Mouse (Mus musculus) kidney, embryonic 16.5 days (tissue): Measurements from ENCODE around the gene Olig3. TPM values are rescaled to one million over a fixed set of nuclear protein-coding genes. Genes with fewer than 3 reads are reported as not detected.

Experiments used
- ATAC-seq: fragments of 200-750 bp; cut with Nextera tagmentation; 2 replicates; pipeline ENCODE4 v1.8.0; 2017; ENCODE audit warnings: moderate TSS enrichment; ENCODE audit not compliant: low FRiP score, low TSS enrichment
- H3K27ac ChIP-seq: fragments of 300-500 bp; sonication (generic); 2 replicates; pipeline ENCODE4 v1.5.1; 2014; ENCODE audit warnings: low read length
- H3K27me3 ChIP-seq: fragments of 300-500 bp; sonication (generic); 2 replicates; pipeline ENCODE4 v1.6.1; 2014; ENCODE audit warnings: low read length, control low read depth, mixed read lengths; ENCODE audit not compliant: insufficient read depth
- H3K36me3 ChIP-seq: fragments of 300-500 bp; sonication (generic); 2 replicates; pipeline ENCODE4 v1.6.1; 2014; ENCODE audit warnings: low read length, control low read depth, mixed read lengths; ENCODE audit not compliant: insufficient read depth
- H3K4me1 ChIP-seq: fragments of 300-500 bp; sonication (generic); 2 replicates; pipeline ENCODE4 v1.6.1; 2014; ENCODE audit warnings: low read length, control low read depth, mixed read lengths; ENCODE audit not compliant: insufficient read depth
- H3K4me2 ChIP-seq: fragments of 300-500 bp; sonication (generic); replicated peaks from 2 replicates; pipeline ENCODE4 v1.6.1; 2014; ENCODE audit warnings: low read depth, low read length
- H3K4me3 ChIP-seq: fragments of 300-500 bp; sonication (generic); 2 replicates; pipeline ENCODE4 v1.5.1; 2014; ENCODE audit warnings: mild to moderate bottlenecking, low read length
- H3K9ac ChIP-seq: fragments of 300-500 bp; sonication (generic); replicated peaks from 2 replicates; pipeline ENCODE4 v1.6.1; 2014; ENCODE audit warnings: low read length
- H3K9me3 ChIP-seq: fragments of 300-500 bp; sonication (generic); 2 replicates; pipeline ENCODE4 v1.6.1; 2016; ENCODE audit warnings: low read length, control low read depth
- WGBS: fragments of 180-500 bp; shearing (Covaris S2); extraction: QIAGEN DNeasy Blood & Tissue Kit; methylation state at CpG from one replicate; pipeline ENCODE4 v1.1.7; 2014; 5-methylcytosine and 5-hydroxymethylcytosine counted together
- polyA plus RNA-seq: library from polyadenylated mRNA; unstranded; fragments of >200 nt; fragmentation: Nextera tagmentation; extraction: Ambion mirVana; gene quantifications from 2 replicates; pipeline ENCODE4 v1.2.1, GENCODE M21; 2015

Gene Olig3
- polyA plus RNA-seq, 1 experiment from 2014 or later, result not detected

DNA sequence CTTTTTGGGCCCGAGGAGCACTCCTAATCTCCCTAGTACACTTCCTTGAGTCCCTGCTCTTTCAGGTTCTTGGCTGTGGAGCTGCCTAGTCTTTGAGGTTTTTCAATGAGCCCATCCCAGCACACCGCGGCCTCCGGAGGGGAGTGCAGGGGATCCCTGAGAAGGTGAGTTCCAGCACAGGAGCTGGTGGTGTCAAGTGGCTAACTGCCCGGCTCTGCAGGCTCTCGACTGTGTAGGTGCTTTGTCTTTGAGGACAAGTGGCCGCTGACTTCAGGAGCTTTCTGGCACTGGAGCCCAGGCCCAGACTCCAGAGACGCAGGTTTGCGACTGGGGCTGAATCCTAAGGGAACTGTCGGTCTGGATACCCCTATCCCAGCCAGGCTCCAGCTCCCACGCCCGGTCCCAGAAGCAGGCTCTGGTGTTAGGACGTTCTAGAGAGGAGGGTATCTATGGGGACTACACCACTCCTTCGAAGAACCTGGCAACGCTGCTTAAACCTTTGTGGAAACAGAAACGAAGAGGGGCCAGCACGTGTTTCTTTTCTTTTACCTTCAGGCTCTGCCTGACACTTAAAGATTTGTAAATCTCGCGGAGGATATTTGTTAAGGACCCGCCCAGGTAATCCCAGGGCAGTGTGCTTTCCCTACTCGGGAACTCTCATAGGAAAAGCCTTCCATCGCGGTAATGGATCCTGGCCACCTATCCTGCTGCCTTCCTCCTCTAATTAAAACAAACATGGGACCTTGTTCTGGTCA is 5.4 kb downstream of the Olig3 start:
- Histone ChIP-seq H3K27me3 (peaks cover 88% of the 10 kb centered on the region), H3K27ac (no peak overlapping the region), H3K4me3 (no peak overlapping the region), H3K9me3 (no peaks in the 10 kb centered on the region), H3K4me2 (no peak overlapping the region), H3K9ac (no peak overlapping the region), H3K36me3 (no peaks in the 10 kb centered on the region), H3K4me1 (peaks cover 7% of the 10 kb centered on the region)
- under 1% methylated on average over 23 of the region's 23 CpGs for WGBS
- no peak for ATAC-seq

DNA sequence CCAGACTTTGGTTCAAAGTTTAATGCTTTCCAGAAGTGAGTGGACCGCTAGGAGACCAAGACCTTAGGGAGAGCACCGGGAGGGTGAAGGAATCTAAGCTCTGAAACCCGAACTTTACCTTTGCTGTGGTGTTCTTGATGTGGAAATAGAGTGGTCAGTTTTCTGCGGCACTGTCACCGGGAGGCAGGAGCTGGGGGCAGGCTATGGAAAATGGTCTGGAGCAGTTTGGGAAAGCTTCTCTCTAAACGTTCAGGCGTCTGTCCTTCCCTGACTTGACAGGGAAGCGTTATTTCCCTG is 5.9 kb downstream of the Olig3 start:
- Histone ChIP-seq H3K4me1 (peaks cover 6% of the 10 kb centered on the region), H3K4me2 (no peak overlapping the region), H3K4me3 (no peak overlapping the region), H3K27ac (no peak overlapping the region), H3K36me3 (no peaks in the 10 kb centered on the region), H3K9ac (no peak overlapping the region), H3K27me3 (peaks cover 86% of the 10 kb centered on the region), H3K9me3 (no peaks in the 10 kb centered on the region)
- 1% methylated on average over 8 of the region's 8 CpGs for WGBS
- ATAC-seq, result no peak

DNA sequence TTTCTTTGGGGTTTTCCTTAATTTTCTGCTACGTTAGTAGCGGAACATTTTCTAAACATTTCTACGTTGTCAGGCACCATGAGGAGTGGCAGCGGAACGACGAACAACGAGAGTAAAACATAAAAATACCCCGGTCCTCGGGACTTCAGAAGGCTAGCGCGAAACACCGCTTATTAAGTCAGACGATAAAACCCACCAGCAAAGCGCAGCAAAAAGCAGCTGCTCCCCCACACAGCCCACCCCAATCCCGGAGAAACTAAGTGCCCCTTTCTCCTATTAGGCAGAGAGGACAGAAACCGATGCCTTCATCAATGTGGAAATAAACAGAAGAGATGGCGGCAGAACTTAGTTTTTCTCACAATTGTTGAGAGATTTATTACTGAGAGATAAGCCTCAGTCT is 6.5 kb downstream of the Olig3 start:
- H3K4me3 ChIP-seq, result peak overlapping the region; percentile 24
- H3K27me3 ChIP-seq, result peaks cover 80% of the 10 kb centered on the region
- H3K9ac ChIP-seq, result no peak overlapping the region
- under 1% methylated on average over 17 of the region's 17 CpGs for WGBS
- peaks cover 3% of the 10 kb centered on the region; the same call in 1 of the 2 replicates for H3K4me1 ChIP-seq
- no peak for ATAC-seq
- no peak overlapping the region for H3K27ac ChIP-seq
- no peaks in the 10 kb centered on the region for H3K9me3 ChIP-seq
- no peaks in the 10 kb centered on the region for H3K36me3 ChIP-seq
- H3K4me2 ChIP-seq, result peak overlapping the region; percentile 45

DNA sequence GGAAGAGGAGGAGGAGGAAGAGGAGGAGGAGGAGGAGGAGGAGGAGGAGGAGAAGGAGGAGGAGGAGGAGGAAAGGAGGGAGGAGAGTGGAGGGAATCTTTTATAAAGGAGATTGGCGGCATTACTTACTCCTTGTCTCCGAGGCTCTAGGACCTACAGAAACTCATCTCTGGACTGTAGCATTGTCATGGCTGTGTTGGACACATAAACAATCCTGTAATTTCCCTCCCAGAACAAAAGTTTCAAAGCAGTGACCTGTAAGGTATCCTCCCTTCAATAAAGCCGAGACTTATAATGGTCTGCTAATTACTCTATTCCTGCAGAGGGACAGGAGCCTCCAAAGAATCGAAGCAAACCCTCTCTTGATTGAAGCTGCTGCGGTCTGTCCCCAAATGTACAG is 7.0 kb downstream of the Olig3 start:
- H3K4me1 ChIP-seq, result peaks cover 3% of the 10 kb centered on the region; the same call in 1 of the 2 replicates
- no peak overlapping the region for H3K4me2 ChIP-seq
- H3K9me3 ChIP-seq, result no peaks in the 10 kb centered on the region
- H3K27me3 ChIP-seq, result peaks cover 75% of the 10 kb centered on the region
- no peaks in the 10 kb centered on the region for H3K36me3 ChIP-seq
- H3K27ac ChIP-seq, result no peak overlapping the region
- H3K4me3 ChIP-seq, result no peak overlapping the region
- 3% methylated on average over 5 of the region's 5 CpGs for WGBS
- no peak overlapping the region for H3K9ac ChIP-seq
- ATAC-seq, result no peak

DNA sequence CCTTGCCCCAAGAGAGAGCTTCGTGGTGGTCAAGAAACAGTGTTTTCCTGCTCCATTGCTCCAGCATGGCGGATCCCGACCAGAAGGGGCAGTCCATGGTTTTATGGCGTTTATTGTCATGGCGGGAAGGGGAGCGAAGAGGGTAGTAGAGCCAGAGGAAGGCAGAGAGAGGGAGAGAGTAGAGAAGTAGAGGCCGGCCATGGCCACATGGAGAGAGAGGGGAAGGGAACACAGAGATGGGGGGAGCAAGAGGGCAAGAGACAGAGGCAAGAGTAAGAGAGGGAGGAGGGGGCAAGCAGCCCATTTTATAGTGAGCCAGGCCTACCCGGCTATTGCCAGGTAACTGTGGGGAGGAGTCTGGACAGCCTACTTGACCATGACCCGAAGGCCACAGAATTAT is 12.8 kb downstream of the Olig3 start:
- Histone ChIP-seq H3K36me3 (no peaks in the 10 kb centered on the region), H3K9ac (no peak overlapping the region), H3K27ac (no peak overlapping the region), H3K4me3 (no peak overlapping the region), H3K4me1 (no peaks in the 10 kb centered on the region), H3K9me3 (no peaks in the 10 kb centered on the region), H3K27me3 (peaks cover 25% of the 10 kb centered on the region), H3K4me2 (no peak overlapping the region)
- 81% methylated on average over 9 of the region's 9 CpGs for WGBS
- no peak for ATAC-seq

DNA sequence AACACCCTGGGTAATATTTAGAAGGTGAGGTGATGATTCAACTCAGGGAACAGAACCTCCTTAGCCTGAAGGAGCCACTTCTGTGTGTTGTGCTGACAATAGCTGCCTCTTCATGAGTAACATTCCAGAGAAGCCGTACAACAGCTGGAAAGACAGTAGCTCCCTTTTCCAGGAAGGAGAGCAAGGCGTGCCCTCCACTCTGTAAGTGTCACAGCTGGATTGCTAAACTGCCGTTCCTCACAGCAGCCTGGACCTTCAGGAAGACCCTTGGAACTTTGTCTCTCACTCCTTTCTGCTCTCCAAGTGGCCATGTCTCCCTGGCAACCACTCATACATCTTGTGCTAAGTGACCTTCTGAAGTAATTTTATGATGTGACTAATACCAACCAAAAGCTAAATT is 13.8 kb downstream of the Olig3 start:
- WGBS, result 48% methylated on average over 3 of the region's 3 CpGs
- Histone ChIP-seq H3K9ac (no peak overlapping the region), H3K4me3 (no peak overlapping the region), H3K4me2 (no peak overlapping the region), H3K27ac (no peak overlapping the region), H3K36me3 (no peaks in the 10 kb centered on the region), H3K4me1 (no peaks in the 10 kb centered on the region), H3K9me3 (no peaks in the 10 kb centered on the region), H3K27me3 (peaks cover 15% of the 10 kb centered on the region)
- no peak for ATAC-seq

DNA sequence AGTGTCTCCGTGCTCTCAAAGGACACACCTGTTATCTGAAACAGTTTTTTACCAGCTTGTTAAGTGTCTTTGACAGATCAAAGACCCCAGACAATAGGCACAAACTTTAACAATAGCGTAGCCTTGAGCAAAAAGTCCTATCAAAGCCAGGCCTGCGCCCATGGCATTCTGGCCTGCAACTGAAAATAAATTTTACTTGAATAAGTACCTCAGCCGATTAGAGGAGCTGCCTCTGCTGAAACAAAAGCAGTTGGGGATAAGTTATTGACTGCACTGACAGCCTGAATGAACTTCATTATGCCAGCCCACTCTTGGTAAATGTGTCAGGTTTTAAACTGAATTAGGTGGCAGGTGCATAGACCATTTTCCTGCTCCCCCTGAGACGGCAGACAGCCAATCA is 15.9 kb downstream of the Olig3 start:
- 58% methylated on average over 5 of the region's 5 CpGs for WGBS
- no peak overlapping the region for H3K9ac ChIP-seq
- no peaks in the 10 kb centered on the region for H3K27me3 ChIP-seq
- H3K9me3 ChIP-seq, result no peaks in the 10 kb centered on the region
- H3K4me3 ChIP-seq, result no peak overlapping the region
- ATAC-seq, result no peak
- H3K4me1 ChIP-seq, result no peaks in the 10 kb centered on the region
- H3K27ac ChIP-seq, result no peak overlapping the region
- no peak overlapping the region for H3K4me2 ChIP-seq
- no peaks in the 10 kb centered on the region for H3K36me3 ChIP-seq

DNA sequence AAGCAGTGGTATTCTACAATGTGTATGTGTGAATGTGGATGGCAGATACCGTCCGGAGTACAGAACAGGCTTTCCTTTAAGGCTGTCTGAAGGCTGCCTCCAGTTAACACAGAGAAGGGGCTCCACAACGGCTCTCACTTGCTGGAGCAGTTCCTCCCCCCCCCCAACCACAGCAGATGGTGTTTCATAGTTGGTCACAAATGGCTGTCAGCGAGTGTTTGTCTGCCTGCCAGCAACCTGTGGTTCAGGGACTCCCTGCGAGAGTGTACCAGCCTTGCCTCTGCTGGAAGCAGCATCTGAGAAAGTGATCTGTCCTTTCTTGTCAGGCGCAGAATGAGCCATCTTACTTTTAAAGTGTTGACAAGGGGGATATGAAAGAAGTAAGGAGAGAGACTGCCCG is 17.5 kb downstream of the Olig3 start:
- no peak overlapping the region for H3K4me3 ChIP-seq
- 50% methylated on average over 7 of the region's 7 CpGs for WGBS

DNA sequence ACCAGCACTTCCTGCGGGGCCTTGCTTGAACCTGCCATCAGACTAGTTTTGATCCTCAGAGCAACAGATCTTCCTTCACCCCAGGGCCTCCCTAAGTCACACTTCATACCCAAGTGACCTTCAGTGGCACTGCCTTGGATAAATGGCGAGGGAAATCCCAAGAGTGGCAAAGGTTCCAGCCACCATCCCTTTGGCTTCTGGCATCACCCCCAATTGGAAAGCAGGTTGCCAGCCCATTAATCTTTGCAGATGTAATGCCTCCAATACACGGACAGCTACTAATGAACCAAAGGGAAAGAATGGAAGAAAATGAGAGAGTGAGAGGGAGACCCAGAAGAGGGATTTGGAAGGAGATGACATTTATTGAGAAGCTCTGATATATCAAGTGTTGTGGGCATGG is 18.0 kb downstream of the Olig3 start:
- Histone ChIP-seq H3K4me2 (no peak overlapping the region), H3K9me3 (peaks cover 5% of the 10 kb centered on the region), H3K4me1 (no peaks in the 10 kb centered on the region), H3K9ac (no peak overlapping the region), H3K36me3 (no peaks in the 10 kb centered on the region), H3K27me3 (no peaks in the 10 kb centered on the region), H3K27ac (no peak overlapping the region), H3K4me3 (no peak overlapping the region)
- no peak for ATAC-seq
- WGBS, result 71% methylated on average over 3 of the region's 3 CpGs

More for the DNA sequence above, 17.5 kb downstream of the Olig3 start:
- no peaks in the 10 kb centered on the region for H3K27me3 ChIP-seq
- H3K36me3 ChIP-seq, result no peaks in the 10 kb centered on the region
- no peak for ATAC-seq
- H3K9ac ChIP-seq, result no peak overlapping the region
- H3K4me1 ChIP-seq, result no peaks in the 10 kb centered on the region
- no peak overlapping the region for H3K27ac ChIP-seq
- H3K9me3 ChIP-seq, result 0 out of 2 replicates have a peak, but pooled peaks cover under 1% of the 10 kb centered on the region
- no peak overlapping the region for H3K4me2 ChIP-seq

DNA sequence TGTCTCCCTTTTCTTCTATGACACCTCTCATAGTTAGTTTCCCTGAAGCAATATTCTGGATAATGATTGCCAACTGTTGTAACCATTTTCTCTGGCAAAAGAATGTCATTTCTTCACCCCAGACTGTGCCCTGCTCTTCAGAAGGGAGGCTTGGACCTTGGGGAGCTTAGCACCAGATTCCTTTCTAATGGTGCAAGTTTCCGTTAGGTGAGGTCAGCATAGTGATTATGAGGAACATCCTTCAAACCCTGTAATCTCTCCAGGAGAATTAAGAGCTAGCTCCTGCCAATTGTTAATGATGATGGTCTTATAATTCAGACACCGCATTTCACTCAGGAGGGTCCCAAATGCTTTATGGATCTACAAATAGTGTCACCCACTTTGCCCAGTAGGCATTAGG is 19.5 kb downstream of the Olig3 start:
- Histone ChIP-seq H3K9me3 (peaks cover 9% of the 10 kb centered on the region), H3K4me3 (no peak overlapping the region), H3K4me1 (no peaks in the 10 kb centered on the region), H3K9ac (no peak overlapping the region), H3K27ac (no peak overlapping the region), H3K27me3 (no peaks in the 10 kb centered on the region), H3K4me2 (no peak overlapping the region), H3K36me3 (no peaks in the 10 kb centered on the region)
- no peak for ATAC-seq
- WGBS, result 95% methylated on average over 2 of the region's 2 CpGs
